Mouse (Mus musculus) gastrocnemius, adult 8-10 months (tissue): ENCODE measurements around the gene Cfap221. TPM values are rescaled to one million over a fixed set of nuclear protein-coding genes. Genes with fewer than 3 reads are reported as not detected.

ENCODE experiments used
- DNase-seq, 2 experiments: peaks; one replicate each; pipeline ENCODE4 v3.0.0; 2022; ENCODE audit warnings: low spot score in 2 of 2
- total RNA-seq, 4 experiments: library from RNA; stranded (reverse); gene quantifications; 2 replicates each; pipeline ENCODE4 v1.2.4; 2022

Gene Cfap221
- total RNA-seq, 4 experiments from 2014 or later = not detected

GRCm38 (mm10) chr1:119907206-119907748 is 89.8 kb downstream of the Cfap221 start:
- no peak for DNase-seq

GRCm38 (mm10) chr1:119903231-119903620 is 93.8 kb downstream of the Cfap221 start:
- DNase-seq = no peak

DNA sequence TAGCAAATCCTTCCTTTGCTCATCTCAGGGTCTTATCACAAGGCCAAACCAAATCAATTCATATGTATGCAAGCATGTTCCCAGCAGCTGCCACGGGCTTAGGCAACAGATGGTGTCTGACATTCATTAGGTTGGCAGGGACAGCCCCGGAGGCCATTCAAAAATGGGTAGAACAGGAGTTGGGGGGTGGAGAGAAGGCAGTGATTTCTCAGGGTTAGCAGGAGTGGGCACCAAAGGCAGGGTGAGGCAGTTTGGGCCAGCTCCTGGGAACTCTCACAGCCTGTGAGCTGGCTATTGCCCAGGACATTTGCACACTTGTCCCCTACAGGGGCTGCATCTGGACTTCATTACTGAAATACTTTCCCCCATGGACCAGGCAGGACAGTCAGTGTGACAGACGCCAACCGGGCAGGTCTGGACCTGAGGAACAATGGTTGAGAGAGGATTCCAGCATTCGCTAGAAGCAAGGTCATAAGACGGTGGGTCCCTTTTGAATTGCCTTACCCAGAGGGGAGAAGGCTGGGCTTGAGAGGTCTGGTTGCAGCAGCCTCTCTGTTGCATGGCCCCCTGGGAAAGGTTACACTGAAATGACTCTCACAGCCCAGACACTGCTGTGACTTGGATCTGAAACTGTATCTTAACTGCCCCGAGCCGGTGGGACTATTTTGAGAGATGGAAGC is 94.3 kb downstream of the Cfap221 start:
- DNase-seq = peak; percentile 25 to 42

GRCm38 (mm10) chr1:119899195-119900123 is 97.6 kb downstream of the Cfap221 start:
- no peak for DNase-seq

DNA sequence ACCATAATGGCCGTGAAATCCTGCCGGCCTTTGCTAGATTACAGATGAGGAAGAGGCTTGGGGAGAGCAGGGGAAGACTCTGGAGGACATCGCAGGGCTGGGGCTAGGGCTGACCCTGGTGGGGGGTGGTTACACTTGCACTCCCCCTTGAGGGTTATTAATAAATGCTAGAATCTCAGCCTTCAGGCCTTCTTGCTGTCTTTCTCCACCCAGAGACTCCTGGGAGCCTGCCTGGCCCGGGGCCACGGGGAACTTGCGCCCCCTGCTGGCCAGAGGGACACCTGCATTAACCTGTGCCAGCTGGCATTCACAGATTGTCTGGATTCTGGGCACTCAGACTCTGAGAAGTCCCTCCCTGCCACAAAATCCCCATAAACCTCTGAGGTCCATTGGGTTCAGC is 102.1 kb downstream of the Cfap221 start:
- peak; percentile 18 to 42 for DNase-seq

DNA sequence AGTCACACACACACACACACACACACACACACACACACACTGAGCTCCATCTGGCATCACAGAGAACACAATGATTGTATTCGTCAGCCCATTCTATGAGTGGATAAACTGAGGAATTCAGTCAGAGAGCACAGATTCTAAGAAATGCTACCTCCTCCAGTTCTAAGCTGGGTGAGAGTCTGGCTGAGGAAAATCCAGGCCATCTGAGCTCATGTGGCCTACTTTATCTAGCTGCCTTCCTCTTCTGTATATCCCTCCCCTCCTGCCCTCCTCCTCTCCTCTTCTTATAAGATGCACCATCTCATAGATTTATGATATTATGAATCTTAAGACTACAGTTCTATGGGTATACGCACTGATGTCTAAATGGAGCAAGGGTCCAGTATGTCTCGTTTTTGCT is 103.4 kb downstream of the Cfap221 start:
- DNase-seq = no peak

- no peak for DNase-seq
Observed at GRCm38 (mm10) chr1:119892933-119893332, 104.1 kb downstream of the Cfap221 start.

DNA sequence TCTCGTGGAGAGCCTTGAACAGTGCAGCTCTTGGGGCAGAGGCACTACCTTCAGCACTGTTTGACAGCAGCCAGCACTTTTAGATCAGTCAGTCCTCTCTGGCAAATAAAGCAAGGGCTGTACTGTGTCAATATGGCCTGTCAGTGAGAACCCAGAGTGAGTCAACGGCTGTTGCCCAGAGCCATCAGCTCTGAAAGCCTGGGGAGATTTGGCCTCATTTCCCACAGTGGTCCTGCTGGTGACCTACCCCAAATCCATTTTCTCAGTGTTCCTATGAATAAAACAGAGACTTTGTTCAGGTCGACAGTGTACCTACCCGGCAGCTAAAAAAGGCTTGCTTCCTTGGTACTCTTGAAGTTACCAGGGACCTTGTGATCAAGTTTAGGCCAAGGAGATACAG is 105.2 kb downstream of the Cfap221 start:
- DNase-seq = no peak

DNA sequence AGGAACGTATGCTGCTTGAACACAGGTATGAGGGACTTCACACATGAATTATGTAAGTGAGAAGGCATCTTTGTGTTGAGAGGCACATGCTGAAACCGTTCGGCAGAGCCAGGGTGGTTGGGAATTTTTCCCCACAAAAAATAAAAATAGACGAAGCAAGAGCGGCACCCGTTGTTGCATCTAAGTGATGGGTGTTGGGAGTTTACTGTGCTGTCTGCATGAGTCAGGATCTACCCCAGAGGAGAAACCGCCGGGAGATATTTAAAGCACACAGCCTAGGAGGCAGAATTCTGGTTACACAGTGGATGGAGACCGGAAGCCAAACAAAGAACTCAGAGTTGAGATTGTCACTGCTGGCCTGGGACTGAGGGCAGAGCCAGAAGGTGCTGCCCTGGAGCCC is 105.9 kb downstream of the Cfap221 start:
- no peak for DNase-seq

DNA sequence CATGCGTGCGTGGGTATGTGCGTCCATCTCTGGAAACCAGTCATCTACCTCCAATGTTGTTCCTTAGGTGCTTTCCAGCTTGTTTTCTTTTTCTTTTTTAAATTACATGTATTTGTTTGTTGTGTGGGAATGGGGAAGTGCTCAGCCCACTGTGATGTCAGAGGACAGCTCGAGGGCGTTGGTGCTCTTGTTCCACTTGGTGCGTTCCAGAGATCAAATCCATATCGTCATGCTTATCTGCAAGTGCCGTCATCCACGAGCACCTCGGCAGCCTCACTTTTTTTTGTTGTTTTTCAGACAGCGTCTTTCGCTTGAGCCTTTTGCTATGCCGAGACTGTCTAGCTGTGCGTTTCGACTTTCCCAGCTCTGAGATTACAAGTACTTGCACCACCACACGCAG is 107.7 kb downstream of the Cfap221 start:
- DNase-seq = no peak

DNA sequence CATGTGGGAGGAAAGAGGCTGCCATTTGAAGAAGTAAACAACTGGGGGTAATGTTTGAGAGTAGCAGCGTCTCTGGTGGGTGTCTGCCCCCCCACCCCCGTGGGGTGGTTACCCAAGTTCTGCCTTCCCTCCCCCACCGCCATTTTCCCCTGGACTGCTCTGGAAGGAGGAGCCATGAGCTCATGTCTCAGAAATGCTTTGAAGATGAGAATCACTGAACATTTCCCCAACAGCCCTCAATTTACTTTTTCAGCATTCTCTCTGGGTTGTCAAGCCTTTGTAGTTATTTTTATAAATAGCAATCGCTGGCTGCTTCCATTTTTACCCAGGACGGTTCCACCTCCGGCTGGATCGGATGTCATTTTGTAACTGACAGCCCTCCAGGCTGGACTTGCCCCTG is 110.7 kb downstream of the Cfap221 start:
- DNase-seq = no peak

- no peak for DNase-seq
Observed at GRCm38 (mm10) chr1:119884272-119884671, 112.8 kb downstream of the Cfap221 start.

DNA sequence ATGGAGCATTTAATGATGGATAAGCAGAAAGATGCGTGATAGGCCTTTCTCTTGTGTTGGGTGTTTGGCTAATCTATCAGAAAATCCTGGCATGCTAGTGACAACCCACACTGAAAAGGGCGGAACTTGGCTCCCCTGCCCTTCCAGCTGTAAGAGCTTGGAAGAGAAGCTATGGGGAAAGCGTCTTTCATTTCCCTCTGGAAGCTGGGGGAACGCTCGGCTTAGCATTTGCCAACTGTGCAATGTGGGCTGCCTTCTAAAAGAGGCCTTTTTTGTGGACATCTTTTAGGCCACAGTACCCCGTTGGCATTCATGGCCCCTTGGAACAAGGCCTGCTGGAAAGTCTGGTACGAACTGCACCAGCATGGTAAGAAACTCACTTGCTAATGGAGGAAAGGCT is 118.1 kb downstream of the Cfap221 start:
- DNase-seq = peak in 1 of 2 experiments; percentile 22

- no peak for DNase-seq
Observed at GRCm38 (mm10) chr1:119877469-119877868, 119.6 kb downstream of the Cfap221 start.

Other genes with a start within 250 kb of the Cfap221 start
- 10 to 100 TPM; 21.6 to 36.6 (median 28.2) TPM for gene Ptpn4, start 159.6 kb downstream of the Cfap221 start, total RNA-seq
- 1 to 10 TPM; 7.2 to 8.6 (median 7.4) TPM for gene Tmem177, start 84.0 kb downstream of the Cfap221 start, total RNA-seq
- gene Sctr, start 9.7 kb upstream of the Cfap221 start, total RNA-seq = 1 to 10 TPM; 1.5 to 3.3 (median 2.6) TPM
- gene Tmem37, start 76.8 kb upstream of the Cfap221 start, total RNA-seq = 10 to 100 TPM in 2 of 4 experiments, 1 to 10 TPM in 2; 7.0 to 17.1 (median 11.3) TPM
- 100 to 1,000 TPM; 117 to 144 (median 142) TPM for gene Dbi, start 123.8 kb upstream of the Cfap221 start, total RNA-seq
- 1 to 10 TPM; 3.6 to 5.2 (median 4.1) TPM for gene 3110009E18Rik, start 124.0 kb upstream of the Cfap221 start, total RNA-seq